Mouse (Mus musculus) small intestine, adult 2 months (tissue): Measurements from ENCODE around the gene 1700025G04Rik.

Experiments
- CTCF ChIP-seq: fragments of 200-500 bp; IDR thresholded peaks from 2 replicates; pipeline ENCODE4 v1.5.1; 2012; ENCODE audit warnings: low read depth, mild to moderate bottlenecking, control low read depth, inconsistent platforms, low read length, moderate library complexity, mixed read lengths; ENCODE audit not compliant: insufficient replicate concordance, insufficient read length; ENCODE audit errors: extremely low read depth
- POLR2A ChIP-seq: fragments of 200-500 bp; IDR thresholded peaks from 2 replicates; pipeline ENCODE4 v1.6.1; 2012; ENCODE audit warnings: low read depth, mild to moderate bottlenecking, control low read depth, inconsistent platforms, low read length, moderate library complexity

DNA sequence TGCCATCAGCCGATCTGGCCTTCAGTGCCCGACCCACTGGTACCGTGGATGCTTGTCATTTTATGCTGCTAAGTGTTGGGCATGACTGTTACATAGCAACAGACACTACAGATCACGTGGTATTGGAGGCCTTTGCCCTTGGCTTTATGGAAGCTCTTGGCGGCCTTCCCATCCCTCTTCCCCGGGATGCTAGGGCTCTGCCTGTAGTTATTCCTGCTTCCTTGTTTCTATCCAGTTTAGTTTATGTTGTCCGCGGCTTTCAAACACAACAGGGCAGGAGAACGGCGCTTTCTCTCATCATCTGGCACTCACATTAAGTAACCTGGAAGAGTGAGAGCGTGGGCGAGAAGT, 226.2 kb downstream of the 1700025G04Rik start:
- TF ChIP-seq CTCF = no peak
- no peak for TF ChIP-seq POLR2A
